Mouse (Mus musculus): ENCODE measurements at regions not wholly inside any gene's neighbourhood (a gene's known extent, or its start where the extent isn't known, plus 50 kb on each side); places are given as distances from the start of the nearest gene placed in this dataset.

DNA sequence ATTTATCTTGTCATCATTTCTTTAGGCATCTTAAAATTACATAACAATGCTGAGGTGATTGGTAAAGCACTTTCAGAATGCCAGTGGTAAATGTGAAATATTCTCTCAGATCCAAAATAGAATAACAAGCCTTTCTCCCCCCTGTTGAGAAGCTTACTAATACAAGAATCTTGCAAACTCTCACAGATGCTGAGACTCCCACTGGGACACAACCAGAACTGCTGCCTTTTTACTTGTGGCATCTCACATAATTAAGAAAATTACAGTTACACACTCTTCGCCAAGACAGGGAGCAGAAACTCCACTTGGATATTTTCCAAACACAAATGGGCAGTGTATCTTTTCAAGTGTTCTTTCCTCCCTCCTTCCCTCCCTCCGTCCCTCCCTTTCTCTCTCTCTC is 1665.2 kb upstream of the G6pd2 start:
- ATAC-seq (ENCODE audit: low read depth) (no peak), DNase-seq (ENCODE audit: low spot score) (peak; percentile 32)
- Histone ChIP-seq H3K27ac (replicated peaks; ENCODE audit: low read depth, low read length) (no peak overlapping the region), H3K9ac (ENCODE audit: low read depth, low read length) (no peak overlapping the region), H3K4me1 (ENCODE audit: control insufficient read depth, insufficient read depth, low read length) (no peaks in the 10 kb centered on the region), H3K9me3 (ENCODE audit: control insufficient read depth, low read length) (no peaks in the 10 kb centered on the region), H3K4me3 (ENCODE audit: low read depth, low read length) (no peak overlapping the region), H3K4me2 (ENCODE audit: low read depth, low read length) (no peak overlapping the region), H3K27me3 (replicated peaks; ENCODE audit: control insufficient read depth, insufficient read depth, low read length) (no peaks in the 10 kb centered on the region), H3K36me3 (ENCODE audit: control insufficient read depth, insufficient read depth, low read length) (no peaks in the 10 kb centered on the region)
- WGBS = 46% methylated on average over 2 of the region's 2 CpGs

DNA sequence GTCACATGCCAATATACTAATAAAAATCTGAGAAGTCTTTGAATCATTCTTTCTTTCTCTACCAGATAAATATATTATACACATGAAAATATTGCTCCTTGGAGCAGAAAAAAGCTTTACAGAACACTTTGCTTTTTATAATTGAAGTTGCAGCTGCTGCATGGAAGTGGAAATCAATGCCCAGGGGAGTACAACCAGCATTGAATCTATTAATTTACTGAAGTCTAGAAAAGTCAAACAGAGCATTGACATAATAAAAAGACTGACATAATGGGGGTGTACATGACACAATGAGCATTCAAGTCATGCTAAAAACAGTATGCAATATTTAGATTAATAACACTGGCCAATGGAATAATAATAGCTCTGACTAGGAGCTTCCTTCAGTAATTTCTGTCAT is 1663.0 kb upstream of the G6pd2 start:
- no peak for ATAC-seq (ENCODE audit: low read depth)
- H3K4me2 ChIP-seq (ENCODE audit: low read depth, low read length) = no peak overlapping the region
- peak; percentile 1 for DNase-seq (ENCODE audit: low spot score)
- no peaks in the 10 kb centered on the region for H3K9me3 ChIP-seq (ENCODE audit: control insufficient read depth, low read length)
- H3K27ac ChIP-seq (replicated peaks; ENCODE audit: low read depth, low read length) = no peak overlapping the region
- no peak overlapping the region for H3K4me3 ChIP-seq (ENCODE audit: low read depth, low read length)
- no peak overlapping the region for H3K9ac ChIP-seq (ENCODE audit: low read depth, low read length)
- no peaks in the 10 kb centered on the region for H3K27me3 ChIP-seq (replicated peaks; ENCODE audit: control insufficient read depth, insufficient read depth, low read length)
- H3K36me3 ChIP-seq (ENCODE audit: control insufficient read depth, insufficient read depth, low read length) = no peaks in the 10 kb centered on the region
- no peaks in the 10 kb centered on the region for H3K4me1 ChIP-seq (ENCODE audit: control insufficient read depth, insufficient read depth, low read length)
